Mouse (Mus musculus): Measurements from ENCODE around the gene Vps13d. TPM values are rescaled to one million over a fixed set of nuclear protein-coding genes. Genes with fewer than 3 reads are reported as not detected.

The Vps13d gene
- 6.2 and 6.6 TPM in 2 replicates for polyA plus RNA-seq (2015; fragmentation: Nextera tagmentation; extraction: Ambion mirVana)

- under 1% methylated on average over 51 of the region's 53 CpGs for WGBS
- Histone ChIP-seq H3K4me3 (peak within 1 kb of the TSS; percentile 99), H3K9me3 (no peaks in the 10 kb centered on the region), H3K9ac (peak within 1 kb of the TSS; percentile 95), H3K36me3 (peaks cover 15% of the 10 kb centered on the region), H3K4me2 (peak within 1 kb of the TSS; percentile 88), H3K27me3 (replicated peaks) (no peaks in the 10 kb centered on the region), H3K4me1 (peaks cover 27% of the 10 kb centered on the region), H3K27ac (replicated peaks) (peak within 1 kb of the TSS; percentile 95)
- ATAC-seq (ENCODE audit: extremely low read depth, insufficient number of reproducible peaks, low FRiP score, low TSS enrichment) = peak; percentile 75
These were observed at the start of gene Vps13d for GRCm38 (mm10) chr4:145194559-145195162. Gene Vps13d, minus strand, starts transcription at chr4:145195005.

DNA sequence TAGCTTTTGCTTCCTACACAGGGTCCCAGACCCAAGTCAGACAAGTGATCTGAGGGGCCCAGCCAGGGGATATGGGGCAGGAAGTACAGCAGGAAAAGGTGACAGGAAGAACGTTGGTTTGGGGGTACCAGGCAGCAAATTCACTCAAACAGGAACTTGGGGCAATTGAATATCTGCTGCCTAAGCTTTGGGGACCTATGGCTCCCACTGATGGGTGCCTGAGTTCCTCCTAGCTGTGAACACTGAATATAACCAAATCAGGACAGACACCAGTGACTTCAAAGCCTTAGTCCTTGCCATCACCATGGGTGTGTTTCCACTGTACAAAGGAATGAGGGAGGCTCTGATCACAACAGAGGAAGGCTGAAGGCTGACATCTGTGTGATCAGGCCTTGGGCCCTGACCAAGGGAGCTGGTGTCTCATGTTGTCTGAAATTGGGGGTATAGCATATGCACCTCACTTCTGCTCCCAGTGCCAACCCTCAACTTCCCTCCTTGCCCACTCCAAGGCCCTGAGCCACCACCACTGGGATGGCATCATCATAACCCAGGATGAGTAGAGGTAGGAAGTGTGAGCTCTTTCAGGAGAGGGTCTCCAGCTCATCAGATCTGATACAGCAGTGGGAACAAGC lies 48.0 kb upstream of the Vps13d start:
- Histone ChIP-seq H3K4me1 (peaks cover 27% of the 10 kb centered on the region), H3K9me3 (no peaks in the 10 kb centered on the region), H3K36me3 (no peaks in the 10 kb centered on the region), H3K4me3 (no peak overlapping the region), H3K9ac (no peak overlapping the region), H3K4me2 (no peak overlapping the region), H3K27me3 (replicated peaks) (peaks cover 38% of the 10 kb centered on the region), H3K27ac (replicated peaks) (no peak overlapping the region)
- no peak for ATAC-seq (ENCODE audit: extremely low read depth, insufficient number of reproducible peaks, low FRiP score, low TSS enrichment)
- WGBS = 48% methylated on average over 1 of the region's 1 CpGs

- Histone ChIP-seq H3K27me3 (replicated peaks) (peaks cover 18% of the 10 kb centered on the region), H3K36me3 (no peaks in the 10 kb centered on the region), H3K27ac (replicated peaks) (no peak overlapping the region), H3K9me3 (no peaks in the 10 kb centered on the region), H3K4me3 (no peak overlapping the region), H3K4me1 (peaks cover 21% of the 10 kb centered on the region), H3K4me2 (no peak overlapping the region), H3K9ac (no peak overlapping the region)
- 66% methylated on average over 4 of the region's 4 CpGs for WGBS
- no peak for ATAC-seq (ENCODE audit: extremely low read depth, insufficient number of reproducible peaks, low FRiP score, low TSS enrichment)
These were observed 46.0 kb upstream of the Vps13d start for GRCm38 (mm10) chr4:145240723-145241231.

GRCm38 (mm10) chr4:145239049-145239830 lies 44.4 kb upstream of the Vps13d start:
- Histone ChIP-seq H3K36me3 (no peaks in the 10 kb centered on the region), H3K9ac (no peak overlapping the region), H3K27ac (replicated peaks) (peak overlapping the region; percentile 80), H3K27me3 (replicated peaks) (peaks cover 2% of the 10 kb centered on the region), H3K4me2 (no peak overlapping the region), H3K4me3 (no peak overlapping the region), H3K4me1 (peaks cover 21% of the 10 kb centered on the region), H3K9me3 (no peaks in the 10 kb centered on the region)
- ATAC-seq (ENCODE audit: extremely low read depth, insufficient number of reproducible peaks, low FRiP score, low TSS enrichment) = peak; percentile 33; the same call in 1 of the 2 replicates
- WGBS = 23% methylated on average over 4 of the region's 4 CpGs

GRCm38 (mm10) chr4:145236027-145236426 lies 41.2 kb upstream of the Vps13d start:
- Histone ChIP-seq H3K9ac (no peak overlapping the region), H3K27ac (replicated peaks) (no peak overlapping the region), H3K27me3 (replicated peaks) (no peaks in the 10 kb centered on the region), H3K36me3 (no peaks in the 10 kb centered on the region), H3K4me2 (no peak overlapping the region), H3K4me3 (no peak overlapping the region), H3K4me1 (peaks cover 30% of the 10 kb centered on the region), H3K9me3 (no peaks in the 10 kb centered on the region)
- WGBS = 75% methylated on average over 7 of the region's 7 CpGs
- no peak for ATAC-seq (ENCODE audit: extremely low read depth, insufficient number of reproducible peaks, low FRiP score, low TSS enrichment)

DNA sequence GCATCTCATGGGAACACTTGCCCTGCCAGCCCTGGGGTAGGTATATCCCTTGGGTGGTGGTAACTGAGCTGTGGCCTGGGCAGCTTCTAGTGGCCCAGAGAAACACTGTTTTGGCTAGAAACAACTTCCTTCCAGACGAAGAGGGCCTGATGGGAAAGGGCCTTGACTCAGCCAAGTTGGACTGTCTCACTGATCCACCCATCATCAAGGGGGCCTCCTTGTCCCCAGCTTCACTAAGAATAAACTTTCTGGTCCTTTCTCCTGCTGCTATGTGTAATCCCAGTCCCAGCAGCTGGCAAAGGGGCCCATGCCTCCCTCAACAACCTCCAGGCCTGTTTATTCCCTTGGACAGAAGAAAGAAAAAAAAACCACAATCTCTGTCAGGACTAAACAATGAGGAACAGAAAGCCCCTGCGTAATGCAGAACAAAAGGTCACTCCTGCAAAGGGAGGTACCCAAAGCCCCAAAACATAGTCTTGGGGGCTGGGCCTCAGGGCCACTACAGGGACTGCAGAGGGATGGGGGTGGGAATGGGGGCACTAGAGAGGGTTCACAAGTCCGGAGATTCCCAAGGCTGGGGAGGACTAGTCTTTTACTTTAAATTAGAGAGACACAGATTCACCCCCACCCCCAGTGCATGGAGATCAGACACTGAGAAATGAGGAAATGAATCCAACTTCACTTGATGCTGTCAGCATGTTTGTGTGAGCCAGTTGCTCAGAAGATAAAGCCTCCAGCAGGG lies 38.9 kb upstream of the Vps13d start:
- Histone ChIP-seq H3K9ac (no peak overlapping the region), H3K27me3 (replicated peaks) (no peaks in the 10 kb centered on the region), H3K4me1 (peaks cover 20% of the 10 kb centered on the region), H3K36me3 (no peaks in the 10 kb centered on the region), H3K4me3 (no peak overlapping the region), H3K27ac (replicated peaks) (peak overlapping the region; percentile 50), H3K9me3 (no peaks in the 10 kb centered on the region), H3K4me2 (no peak overlapping the region)
- 29% methylated on average over 3 of the region's 3 CpGs for WGBS
- ATAC-seq (ENCODE audit: extremely low read depth, insufficient number of reproducible peaks, low FRiP score, low TSS enrichment) = no peak

DNA sequence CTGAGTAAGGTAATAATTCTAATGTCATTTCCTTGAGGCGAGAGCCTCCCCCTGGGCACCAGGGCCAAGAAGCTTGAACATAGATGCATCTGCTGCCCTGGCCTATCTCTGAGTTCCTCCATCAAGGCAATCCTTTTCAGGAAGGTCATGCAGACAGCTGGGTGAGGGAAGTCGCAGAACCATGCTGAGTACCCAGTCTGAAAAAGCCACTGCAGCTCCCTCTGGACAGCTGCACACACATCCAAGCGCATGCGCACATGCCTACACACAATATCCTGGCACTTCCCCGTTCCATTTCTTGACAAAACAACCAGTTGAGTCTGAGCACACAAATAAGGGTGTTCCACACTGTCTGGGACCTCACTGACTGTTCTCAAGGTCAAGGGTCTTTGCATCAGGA lies 36.9 kb upstream of the Vps13d start:
- peaks cover 20% of the 10 kb centered on the region for H3K4me1 ChIP-seq
- no peaks in the 10 kb centered on the region for H3K9me3 ChIP-seq
- H3K4me3 ChIP-seq = no peak overlapping the region
- H3K4me2 ChIP-seq = no peak overlapping the region
- 81% methylated on average over 5 of the region's 5 CpGs for WGBS
- no peaks in the 10 kb centered on the region for H3K36me3 ChIP-seq
- no peak overlapping the region for H3K9ac ChIP-seq
- no peak for ATAC-seq (ENCODE audit: extremely low read depth, insufficient number of reproducible peaks, low FRiP score, low TSS enrichment)
- H3K27me3 ChIP-seq (replicated peaks) = no peaks in the 10 kb centered on the region
- H3K27ac ChIP-seq (replicated peaks) = no peak overlapping the region

- H3K27ac ChIP-seq (replicated peaks) = no peak overlapping the region
- no peak for ATAC-seq (ENCODE audit: extremely low read depth, insufficient number of reproducible peaks, low FRiP score, low TSS enrichment)
- no peak overlapping the region for H3K4me3 ChIP-seq
- no peak overlapping the region for H3K9ac ChIP-seq
- H3K4me2 ChIP-seq = no peak overlapping the region
- H3K9me3 ChIP-seq = no peaks in the 10 kb centered on the region
- 83% methylated on average over 2 of the region's 2 CpGs for WGBS
- no peaks in the 10 kb centered on the region for H3K27me3 ChIP-seq (replicated peaks)
- peaks cover 14% of the 10 kb centered on the region for H3K4me1 ChIP-seq
- H3K36me3 ChIP-seq = no peaks in the 10 kb centered on the region
These were observed 35.8 kb upstream of the Vps13d start for GRCm38 (mm10) chr4:145230647-145231046.

- Histone ChIP-seq H3K27me3 (replicated peaks) (no peaks in the 10 kb centered on the region), H3K4me1 (peaks cover 14% of the 10 kb centered on the region), H3K4me3 (no peak overlapping the region), H3K27ac (replicated peaks) (peak overlapping the region; percentile 58; the same call in 1 of the 2 replicates), H3K36me3 (no peaks in the 10 kb centered on the region), H3K4me2 (no peak overlapping the region), H3K9me3 (no peaks in the 10 kb centered on the region), H3K9ac (no peak overlapping the region)
- peak; percentile 23; the same call in 1 of the 2 replicates for ATAC-seq (ENCODE audit: extremely low read depth, insufficient number of reproducible peaks, low FRiP score, low TSS enrichment)
- WGBS = 75% methylated on average over 5 of the region's 5 CpGs
These were observed 34.8 kb upstream of the Vps13d start for GRCm38 (mm10) chr4:145229524-145230163.

GRCm38 (mm10) chr4:145229051-145229450 lies 34.2 kb upstream of the Vps13d start:
- Histone ChIP-seq H3K4me2 (no peak overlapping the region), H3K4me1 (peaks cover 14% of the 10 kb centered on the region), H3K4me3 (no peak overlapping the region), H3K27ac (replicated peaks) (no peak overlapping the region), H3K9me3 (no peaks in the 10 kb centered on the region), H3K27me3 (replicated peaks) (no peaks in the 10 kb centered on the region), H3K9ac (no peak overlapping the region), H3K36me3 (no peaks in the 10 kb centered on the region)
- ATAC-seq (ENCODE audit: extremely low read depth, insufficient number of reproducible peaks, low FRiP score, low TSS enrichment) = no peak
- 69% methylated on average over 6 of the region's 6 CpGs for WGBS
